Mouse (Mus musculus) G1E-ER4 (cell line): Measurements from ENCODE around the gene Narf. TPM values are rescaled to one million over a fixed set of nuclear protein-coding genes. Genes with fewer than 3 reads are reported as not detected.

Experiments
- GATA1 ChIP-seq: IDR thresholded peaks from one replicate; pipeline ENCODE4 v1.8.0; 2012; ENCODE audit warnings: low read length, inconsistent platforms
- polyA plus RNA-seq: library from polyadenylated mRNA; stranded (reverse); fragments of >175 nt; gene quantifications from 2 replicates; pipeline ENCODE4 v1.2.3, GENCODE M21; 2012

Gene Narf
- polyA plus RNA-seq: 5.0 and 11.1 TPM in 2 replicates

DNA sequence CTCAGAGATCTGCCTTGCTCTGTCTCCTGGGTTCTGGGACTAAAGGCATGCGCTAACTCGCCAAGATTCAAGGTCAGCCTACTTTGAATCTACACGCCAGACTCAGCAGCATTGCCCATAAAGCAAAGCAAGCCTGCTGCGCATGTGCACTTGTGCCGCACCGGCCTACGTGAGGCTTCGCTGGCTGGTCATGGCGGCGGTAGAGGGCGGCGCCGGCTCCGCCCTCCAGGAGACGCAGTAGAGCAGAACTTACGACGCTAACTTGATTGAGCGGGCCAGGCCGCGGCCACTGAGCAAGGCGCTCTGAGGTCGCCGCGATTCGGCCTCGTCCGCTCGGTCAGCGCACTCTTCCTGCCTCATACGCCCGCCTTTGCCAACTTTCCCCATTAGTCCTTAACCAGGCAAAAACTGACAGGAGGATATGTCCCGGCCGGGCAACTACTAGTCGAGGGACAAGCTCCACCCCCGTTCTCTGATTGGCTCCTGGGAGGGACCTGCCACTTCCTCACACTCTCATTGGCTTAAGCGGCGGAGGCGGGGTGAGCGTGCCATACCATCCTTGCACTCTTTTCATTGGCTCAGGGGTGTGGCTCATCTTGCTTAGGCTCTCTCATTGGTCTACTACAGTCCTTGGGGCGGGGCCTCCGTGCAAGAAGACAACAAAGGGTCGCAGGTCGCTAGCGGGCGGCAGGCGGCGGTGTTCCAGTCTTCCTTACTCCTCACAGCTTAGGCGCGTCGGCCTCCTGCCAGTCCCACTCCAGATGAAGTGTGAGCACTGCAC lies at the start of gene Narf:
TSS of gene Narf (plus strand) at position 690 of the 781 bp plus-strand sequence.
- TF ChIP-seq GATA1: no peak

DNA sequence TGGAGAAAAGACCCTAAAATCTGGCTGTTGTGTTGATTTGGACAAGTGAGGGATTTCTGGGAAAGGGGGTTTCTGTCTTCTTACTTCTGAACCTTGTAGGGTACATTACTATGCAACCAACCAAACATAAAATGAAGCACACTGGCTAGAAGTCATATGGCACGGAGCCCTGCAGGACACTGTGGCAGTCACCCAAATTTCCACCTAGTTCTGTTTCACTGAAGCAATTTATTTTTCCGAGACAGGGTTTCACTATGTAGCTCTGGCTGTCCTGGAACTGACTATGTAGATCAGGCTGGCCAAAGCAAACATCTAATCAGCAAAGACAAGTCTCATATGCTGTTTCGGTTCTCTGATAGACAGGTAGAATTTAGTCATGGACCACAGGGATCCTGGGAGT lies 47.4 kb upstream of the Narf start:
- no peak for TF ChIP-seq GATA1

DNA sequence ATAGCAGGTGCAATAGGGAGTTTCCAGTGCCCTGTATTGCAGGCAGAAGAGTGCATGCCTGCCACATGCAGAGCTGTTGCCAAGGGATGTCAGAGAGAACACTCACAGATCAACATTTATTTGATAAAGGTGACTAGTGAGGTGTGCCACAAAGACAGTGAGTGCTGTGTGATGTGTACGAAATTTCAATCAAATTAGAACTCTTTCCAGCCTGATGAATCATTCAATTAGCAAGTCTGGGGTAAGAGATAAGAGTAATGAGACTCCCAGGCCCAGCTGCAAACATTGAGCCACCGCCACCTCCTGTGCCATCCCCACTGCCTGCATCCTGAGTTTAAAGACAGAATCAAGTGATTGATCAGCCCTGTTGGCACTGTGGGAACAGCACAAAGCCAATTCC lies 44.3 kb upstream of the Narf start:
- no peak for TF ChIP-seq GATA1

DNA sequence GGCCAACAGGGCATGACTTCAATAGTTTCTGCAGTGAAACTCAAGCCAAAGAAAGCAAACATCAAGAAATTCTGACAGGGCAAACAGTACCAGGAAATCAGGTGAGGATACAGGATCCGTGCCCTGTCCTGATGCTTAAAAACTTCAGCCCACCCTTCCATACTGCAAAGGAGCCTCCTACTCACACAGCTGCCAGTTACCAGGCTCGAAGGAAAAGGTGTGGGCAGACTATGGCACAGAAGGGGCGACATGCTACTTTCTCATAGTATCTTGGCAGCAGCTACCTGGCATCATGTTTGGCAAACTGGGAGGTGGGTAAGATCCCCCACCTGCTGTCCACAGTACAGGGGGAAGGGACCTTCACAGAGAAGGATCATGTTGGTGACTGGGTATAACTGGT lies 43.6 kb upstream of the Narf start:
- no peak for TF ChIP-seq GATA1

DNA sequence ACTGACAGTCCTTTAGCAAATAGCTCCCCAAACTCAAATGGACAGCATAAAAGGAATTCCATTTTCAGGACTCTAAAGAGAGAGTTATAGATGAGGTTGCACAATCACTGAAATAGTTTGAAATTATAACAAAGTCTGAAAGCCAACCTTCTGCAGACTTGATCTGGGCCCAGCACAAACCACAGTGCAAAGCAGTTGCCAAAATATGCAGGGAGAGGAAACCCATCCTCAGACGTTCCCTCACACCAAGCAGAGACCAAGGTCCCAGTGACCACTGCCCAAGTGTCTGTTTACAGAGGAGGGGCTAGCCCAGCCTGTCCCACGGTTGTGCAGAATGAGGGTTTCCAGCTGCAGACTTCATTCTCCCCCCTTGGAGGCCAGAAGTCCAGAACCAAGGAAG lies 38.4 kb upstream of the Narf start:
- TF ChIP-seq GATA1: no peak

DNA sequence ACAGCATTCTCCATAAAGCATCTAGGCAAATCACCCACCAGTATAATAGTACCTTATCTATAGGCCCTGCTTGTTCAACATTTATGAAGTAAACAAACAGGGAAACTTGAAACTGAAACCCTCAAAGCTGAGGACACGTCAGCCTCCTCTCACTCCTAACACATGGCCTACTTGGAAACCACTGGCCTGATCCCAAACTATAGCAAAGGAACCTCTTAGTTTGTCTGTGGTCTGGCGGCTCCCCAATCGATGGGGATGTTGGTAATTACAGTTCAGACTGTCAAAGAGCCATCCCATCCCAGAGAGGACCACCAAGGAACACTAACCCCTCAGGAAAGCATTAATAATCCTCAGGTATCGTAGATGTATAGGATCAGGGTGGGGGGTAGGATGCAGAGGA lies 37.2 kb upstream of the Narf start:
- TF ChIP-seq GATA1: no peak

DNA sequence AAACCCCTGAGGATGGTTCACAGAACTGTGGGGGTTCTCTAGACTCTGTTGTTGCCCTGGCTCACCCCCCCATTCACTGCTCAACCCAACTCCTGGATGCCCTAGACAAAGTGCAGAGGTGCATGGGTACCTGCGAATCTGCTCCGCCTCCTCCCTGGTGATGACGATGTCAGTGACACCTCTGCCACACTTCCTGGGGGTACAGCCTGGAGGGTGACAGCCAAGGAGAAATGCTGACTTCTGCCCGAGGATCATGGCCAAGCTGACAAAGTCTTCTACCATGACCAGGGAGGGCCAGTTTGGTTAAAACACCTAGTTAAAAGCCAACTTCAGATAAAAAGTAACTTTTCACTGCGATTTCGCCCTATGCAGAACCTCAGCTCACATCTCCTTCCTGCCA lies 36.3 kb upstream of the Narf start:
- no peak for TF ChIP-seq GATA1

DNA sequence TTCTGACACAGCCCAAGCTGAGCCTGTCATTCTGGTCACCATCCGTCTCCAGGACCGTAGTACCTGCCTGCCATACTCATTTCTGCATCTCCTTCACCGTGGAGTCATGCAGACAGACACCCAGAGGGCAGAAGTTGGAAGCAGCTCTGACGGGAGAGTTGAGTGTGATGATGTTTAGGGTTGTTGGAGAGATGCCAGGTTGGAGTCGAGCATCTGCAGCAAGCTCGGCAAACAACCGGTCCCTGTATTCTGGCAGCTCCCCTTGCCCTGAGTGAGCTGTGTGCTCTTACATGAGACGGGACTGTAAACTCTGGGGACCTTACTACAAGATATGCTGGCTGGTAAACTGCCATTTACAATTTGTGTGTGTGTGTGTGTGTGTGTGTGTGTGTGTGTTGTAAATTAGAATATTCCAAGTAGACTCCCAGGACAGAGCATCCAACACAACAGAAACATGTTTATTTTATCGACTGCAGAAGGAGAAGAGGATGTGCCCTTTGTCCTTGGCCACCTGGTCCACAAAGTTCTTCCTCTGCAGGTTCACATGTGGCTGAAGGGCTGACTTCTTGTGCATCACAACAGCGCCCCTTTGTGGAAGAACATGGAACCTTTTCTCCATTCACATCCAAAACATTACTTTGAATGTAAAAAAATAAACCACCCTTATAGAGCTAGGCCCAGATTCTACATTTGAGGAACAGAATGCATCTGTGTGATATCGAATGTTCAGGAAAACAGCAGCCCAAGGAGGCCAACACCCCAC lies 35.4 kb upstream of the Narf start:
- no peak for TF ChIP-seq GATA1

DNA sequence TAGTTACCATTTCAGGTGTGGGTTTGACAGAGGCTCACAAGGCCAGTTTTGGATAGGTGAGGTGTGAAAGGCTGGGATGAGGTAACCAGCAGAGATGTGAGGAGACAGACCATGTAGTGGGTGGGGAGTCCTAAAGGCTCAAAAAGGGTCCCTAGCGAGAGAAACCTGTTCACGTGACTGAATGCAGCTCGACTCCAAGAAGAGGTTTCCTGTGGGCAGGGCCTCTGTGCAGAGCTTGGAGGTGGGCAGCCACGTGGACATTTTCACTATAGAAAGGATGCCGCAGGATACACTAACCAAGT lies 33.2 kb upstream of the Narf start:
- no peak for TF ChIP-seq GATA1

DNA sequence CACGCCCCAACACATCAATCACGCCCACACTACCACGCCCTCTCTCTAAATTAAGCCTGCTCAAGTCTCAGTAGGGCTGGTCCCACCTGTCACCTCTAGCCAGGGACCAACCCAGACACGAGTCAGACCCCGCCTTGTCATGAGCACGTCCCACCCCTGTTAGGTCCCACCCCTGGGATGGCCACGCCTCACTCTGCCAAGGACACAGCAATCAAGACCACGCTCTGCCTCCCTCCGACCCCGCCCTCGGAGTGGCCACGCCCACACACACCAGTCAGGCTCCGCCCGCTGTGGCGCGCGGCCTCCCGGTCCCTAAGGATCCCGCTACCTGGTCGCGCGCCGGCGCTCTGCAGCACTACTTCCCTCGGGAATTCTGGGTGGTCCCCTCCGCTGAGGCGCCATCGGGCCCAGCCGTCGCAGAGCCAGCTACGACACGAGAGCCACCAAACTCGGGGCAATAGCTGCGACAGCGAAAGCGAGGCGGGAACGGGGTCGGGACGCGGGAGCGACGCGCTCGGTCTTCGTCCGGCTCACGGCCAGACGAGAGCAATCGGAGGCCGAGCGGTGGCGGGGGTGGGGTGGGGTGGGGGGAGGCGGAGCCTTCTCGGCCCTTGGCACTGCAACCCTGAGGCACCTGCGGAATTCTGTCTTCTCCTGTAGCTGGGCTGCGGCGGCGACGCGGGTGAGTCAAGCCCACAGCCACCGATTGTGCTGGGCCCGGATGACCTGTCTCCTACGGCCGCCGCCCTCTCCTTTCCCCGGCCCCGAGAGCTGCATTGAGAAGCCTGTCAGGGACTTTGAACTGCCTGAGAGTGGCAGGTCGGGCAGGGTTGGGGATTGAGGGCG lies 32.7 kb upstream of the Narf start, which contains the start of the genes Hexdc and Ogfod3:
TSS of gene Hexdc (plus strand) at position 273 of the 846 bp plus-strand sequence.
TSS of gene Ogfod3 (minus strand) at position 551 of the 846 bp plus-strand sequence.
- no peak for TF ChIP-seq GATA1

DNA sequence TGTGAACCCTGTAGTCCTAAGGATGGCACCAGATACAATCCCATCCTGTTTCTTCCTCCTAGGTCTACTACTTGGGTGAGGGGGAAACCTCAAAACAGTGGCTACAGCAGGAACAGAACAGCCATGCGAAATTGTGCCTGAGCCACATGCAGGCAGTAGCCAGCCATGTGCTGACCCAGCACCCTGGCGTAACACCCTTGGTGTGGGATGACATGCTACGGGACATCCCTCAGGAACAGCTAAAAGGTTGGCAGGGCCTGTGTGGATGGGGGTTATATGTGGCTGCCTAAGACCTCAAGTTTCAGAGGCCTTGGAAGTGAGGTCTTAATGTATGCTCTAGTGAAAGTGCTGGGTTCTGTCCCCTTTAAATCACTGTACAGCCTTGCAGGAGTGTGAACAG lies 20.2 kb upstream of the Narf start:
- no peak for TF ChIP-seq GATA1

DNA sequence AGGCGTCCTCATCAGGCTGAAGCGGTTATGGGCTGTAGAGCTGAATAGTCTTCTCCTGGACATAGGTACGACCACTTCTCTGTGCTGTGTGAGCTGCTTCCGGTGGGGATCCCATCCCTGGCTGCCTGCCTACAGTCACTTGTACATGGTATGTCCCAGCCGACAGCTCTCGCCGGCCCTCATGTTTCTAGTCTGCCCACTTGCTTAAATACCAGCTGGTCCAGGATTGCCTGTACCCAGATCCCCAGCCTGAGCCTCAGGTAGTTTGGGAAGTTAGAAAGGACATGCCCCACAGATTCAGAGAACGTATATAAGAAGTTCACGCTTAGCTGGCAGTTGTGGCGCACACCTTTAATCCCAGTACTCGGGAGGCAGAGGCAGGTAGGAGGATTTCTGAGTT lies 17.3 kb upstream of the Narf start:
- TF ChIP-seq GATA1: no peak

DNA sequence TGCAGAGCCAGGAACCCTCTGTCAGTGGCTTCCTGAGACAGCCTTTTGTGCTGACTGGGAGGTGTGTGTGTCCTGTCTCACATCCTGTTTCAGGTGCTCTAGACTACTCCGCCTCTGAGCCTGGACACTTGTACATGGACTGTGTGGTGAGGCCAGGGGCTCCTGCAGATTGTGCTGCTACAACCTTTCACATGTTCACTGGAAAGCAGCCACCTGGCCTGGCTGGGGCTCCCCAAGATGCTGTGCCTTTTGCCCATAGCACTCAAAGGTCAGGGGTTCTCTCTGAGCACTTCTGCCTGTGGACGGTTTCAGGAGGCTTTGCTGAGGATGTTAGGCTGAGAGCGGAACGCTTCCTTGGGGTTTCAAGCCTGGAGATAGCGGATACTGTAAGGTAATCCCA lies 16.3 kb upstream of the Narf start:
- TF ChIP-seq GATA1: no peak

DNA sequence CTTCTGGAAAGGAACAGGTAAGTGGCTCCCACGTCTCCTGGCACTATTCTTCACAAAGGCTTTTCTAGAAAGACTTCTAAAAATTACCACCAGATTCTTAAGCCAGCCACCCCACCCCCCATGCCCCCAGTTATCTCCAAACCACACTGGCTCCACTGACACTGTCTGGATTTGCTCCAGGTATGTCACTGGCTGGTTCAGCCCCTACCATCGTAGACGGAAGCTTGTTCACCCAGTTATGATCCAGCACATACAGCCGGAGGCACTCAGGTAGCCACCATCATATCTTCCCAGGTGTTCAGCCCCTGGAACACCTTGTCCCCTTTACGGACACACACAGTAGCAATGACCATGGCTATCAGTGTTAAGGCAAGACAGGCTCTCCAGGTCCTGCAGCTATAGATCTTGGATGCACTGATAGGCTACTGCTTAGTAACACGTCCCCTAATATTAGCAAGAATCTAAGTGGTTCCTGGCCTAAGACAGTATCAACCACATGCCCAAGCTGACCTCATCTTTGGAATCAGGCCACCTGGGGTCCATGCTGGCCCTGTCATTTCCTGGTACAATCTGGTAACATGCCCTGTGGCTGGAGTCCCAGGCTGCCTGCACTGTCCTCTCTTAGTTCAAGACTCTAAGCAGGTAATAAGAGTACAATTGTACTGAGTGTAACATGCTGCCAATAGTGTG lies 15.6 kb upstream of the Narf start:
- TF ChIP-seq GATA1: no peak
